Mouse (Mus musculus) spleen, adult 2 months (tissue): ENCODE results near the gene Kdelr2.

ENCODE experiments used
- CTCF ChIP-seq: fragments of 200-500 bp; IDR thresholded peaks from 2 replicates; pipeline ENCODE4 v1.5.1; 2011; ENCODE audit warnings: mild to moderate bottlenecking, inconsistent platforms; ENCODE audit not compliant: insufficient read depth, insufficient read length, insufficient replicate concordance; ENCODE audit errors: extremely low read depth
- POLR2A ChIP-seq: fragments of 200-500 bp; IDR thresholded peaks from 2 replicates; pipeline ENCODE4 v1.6.1; 2011; ENCODE audit warnings: low read depth, low read length, inconsistent platforms

DNA sequence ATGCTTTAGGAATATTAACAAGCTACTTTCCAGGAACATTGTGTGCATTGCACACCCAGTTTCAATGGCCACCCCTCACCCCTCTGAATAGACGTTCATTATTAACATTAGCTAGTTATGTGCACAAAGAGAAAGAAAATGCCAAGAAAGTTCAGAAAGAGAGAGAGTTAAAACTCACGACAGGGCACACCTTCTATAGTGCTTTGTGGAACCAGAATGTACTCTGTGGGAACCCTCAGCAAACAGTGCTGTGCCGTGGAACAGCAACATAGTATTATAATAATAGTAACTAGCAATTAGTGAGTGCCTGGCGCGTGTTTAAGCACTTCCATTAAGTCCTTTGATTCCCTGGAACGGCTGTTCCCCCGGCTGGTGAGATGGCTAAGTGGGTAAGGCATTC, 42.2 kb upstream of the Kdelr2 start:
- TF ChIP-seq CTCF (no peak), POLR2A (no peak)
